ENCODE assay signal across 7 mouse cellular contexts in genomic region chr12:12356463-12356862, GRCm38 (mm10).
DNase-seq lines count a peak whose midpoint lies in the region; ATAC-seq lines count a peak whose summit lies in the region.

No protein-coding gene starts in this region.

- DNase-seq in midbrain, embryonic 14.5 days: peak; percentile 45
- no peak for DNase-seq in midbrain, embryonic 11.5 days (ENCODE audit: low spot score, missing footprints)
- DNase-seq in cerebellum, postnatal 10 days: peak; percentile 68 to 70
- DNase-seq in skeletal muscle tissue, adult 2 months (ENCODE audit: low read depth, low spot score): peak; percentile 40
- no peak for DNase-seq in spleen, adult 12 weeks (ENCODE audit: low spot score)

- no peak for ATAC-seq in midbrain, embryonic 14.5 days (ENCODE audit: low FRiP score, low TSS enrichment)
- no peak for ATAC-seq in midbrain, embryonic 11.5 days (ENCODE audit: low FRiP score)
- ATAC-seq in heart, embryonic 14.5 days (ENCODE audit: insufficient number of reproducible peaks, insufficient read depth, low FRiP score, low read depth): peak; percentile 73
- ATAC-seq in erythroid progenitor cell, adult 5-6 weeks (replicated peaks; ENCODE audit: low FRiP score, poor library complexity, severe bottlenecking): no peak

- H3K9me3 ChIP-seq in midbrain, embryonic 14.5 days (ENCODE audit: control insufficient read depth, low read length): no peaks in the 10 kb centered on the region
- H3K9me3 ChIP-seq in midbrain, embryonic 11.5 days (ENCODE audit: control insufficient read depth, low read length): no peaks in the 10 kb centered on the region
- no peaks in the 10 kb centered on the region for H3K9me3 ChIP-seq in heart, embryonic 14.5 days (ENCODE audit: control insufficient read depth, low read length)

- peaks cover 4% of the 10 kb centered on the region; the same call in 1 of the 2 replicates for H3K4me1 ChIP-seq in midbrain, embryonic 14.5 days (ENCODE audit: control insufficient read depth, insufficient read depth, low read length)
- H3K4me1 ChIP-seq in midbrain, embryonic 11.5 days (ENCODE audit: control insufficient read depth, insufficient read depth, low read length): no peaks in the 10 kb centered on the region
- peaks cover 12 to 31% of the 10 kb centered on the region in 2 experiments for H3K4me1 ChIP-seq in heart, embryonic 14.5 days (ENCODE audit: control insufficient read depth in 2 of 2, insufficient read depth in 2 of 2, low read length in 2 of 2)

- H3K27ac ChIP-seq in midbrain, embryonic 14.5 days (replicated peaks; ENCODE audit: low read depth, low read length): no peak overlapping the region
- no peak overlapping the region for H3K27ac ChIP-seq in midbrain, embryonic 11.5 days (ENCODE audit: low read depth, low read length)
- H3K27ac ChIP-seq in heart, embryonic 14.5 days (replicated peaks in 1 of 2; ENCODE audit: control insufficient read depth in 1 of 2, insufficient read depth in 1 of 2, low read depth in 2 of 2, low read length in 2 of 2): peak overlapping the region; percentile 80 to 89

- 67% methylated on average over 1 of the region's 1 CpGs for WGBS in midbrain, embryonic 14.5 days
- WGBS in midbrain, embryonic 11.5 days: 81% methylated on average over 1 of the region's 1 CpGs
- 9% methylated on average over 1 of the region's 1 CpGs for WGBS in heart, embryonic 14.5 days

- no peak overlapping the region for H3K4me2 ChIP-seq in midbrain, embryonic 14.5 days (ENCODE audit: low read length)
- H3K4me2 ChIP-seq in midbrain, embryonic 11.5 days: no peak overlapping the region
- peak overlapping the region; percentile 51 for H3K4me2 ChIP-seq in heart, embryonic 14.5 days (ENCODE audit: low read length)

- peaks cover 1% of the 10 kb centered on the region; the same call in 1 of the 2 replicates for H3K36me3 ChIP-seq in midbrain, embryonic 14.5 days (ENCODE audit: control insufficient read depth, insufficient read depth, low read length)
- no peaks in the 10 kb centered on the region for H3K36me3 ChIP-seq in midbrain, embryonic 11.5 days (ENCODE audit: control insufficient read depth, insufficient read depth, low read length)
- H3K36me3 ChIP-seq in heart, embryonic 14.5 days (ENCODE audit: control insufficient read depth, insufficient read depth, low read length): peaks cover 14% of the 10 kb centered on the region

- H3K9ac ChIP-seq in midbrain, embryonic 14.5 days (replicated peaks; ENCODE audit: low read length): no peak overlapping the region
- no peak overlapping the region for H3K9ac ChIP-seq in midbrain, embryonic 11.5 days (ENCODE audit: low read length)
- 0 out of 2 replicates have a peak overlapping the region, but pooled peaks have one; percentile 46 for H3K9ac ChIP-seq in heart, embryonic 14.5 days (ENCODE audit: low read length)

- H3K4me3 ChIP-seq in midbrain, embryonic 14.5 days (replicated peaks; ENCODE audit: low read depth, low read length): no peak overlapping the region
- no peak overlapping the region for H3K4me3 ChIP-seq in midbrain, embryonic 11.5 days (ENCODE audit: low read depth, low read length)
- H3K4me3 ChIP-seq in heart, embryonic 14.5 days (ENCODE audit: control insufficient read depth in 1 of 2, insufficient read depth in 1 of 2, low read depth in 1 of 2, low read length in 2 of 2): no peak overlapping the region

- H3K27me3 ChIP-seq in midbrain, embryonic 14.5 days (ENCODE audit: control insufficient read depth, insufficient read depth, low read length): no peaks in the 10 kb centered on the region
- H3K27me3 ChIP-seq in midbrain, embryonic 11.5 days (ENCODE audit: control insufficient read depth, insufficient read depth, low read length): no peaks in the 10 kb centered on the region
- H3K27me3 ChIP-seq in heart, embryonic 14.5 days (ENCODE audit: control insufficient read depth, insufficient read depth, low read length): no peaks in the 10 kb centered on the region

Comparison
In these comparisons a context has a peak if more than half of its experiments do, and no peak if none do; other contexts are left out.
1. DNase-seq: peak in midbrain, embryonic 14.5 days (single experiment), cerebellum, postnatal 10 days (2 of 2) and skeletal muscle tissue, adult 2 months (single experiment); none in midbrain, embryonic 11.5 days (single experiment) and spleen, adult 12 weeks (single experiment).
2. H3K27ac ChIP-seq: peak in heart, embryonic 14.5 days (2 of 2); none in midbrain, embryonic 14.5 days (single experiment) and midbrain, embryonic 11.5 days (single experiment).